8 mouse cellular contexts compared by ENCODE assay signal in genomic region chr8:3630647-3631477, GRCm38 (mm10). TPM values are rescaled to one million over a fixed set of nuclear protein-coding genes. Genes with fewer than 3 reads are reported as not detected.
A peak's percentile ranks its signal among the peaks of the same experiment; 100 is the strongest.
DNase-seq lines count a peak whose midpoint lies in the region; ATAC-seq and TF ChIP-seq lines count a peak whose summit lies in the region.

TSS of gene Stxbp2 (plus strand) at chr8:3630955.

- H3K27ac ChIP-seq in forebrain, embryonic 10.5 days: peak within 1 kb of the TSS; percentile 74
- H3K27ac ChIP-seq in hindbrain, embryonic 16.5 days (ENCODE audit: low read depth, low read length): no peak within 1 kb of the TSS
- H3K27ac ChIP-seq in left cerebral cortex, adult 2 months: no peak within 1 kb of the TSS
- H3K27ac ChIP-seq in macrophage: peak within 1 kb of the TSS; percentile 83

- H3K4me2 ChIP-seq in hindbrain, embryonic 16.5 days (ENCODE audit: low read length): peak within 1 kb of the TSS; percentile 64

- intact Hi-C loops in left cerebral cortex, adult 2 months (cut with DNase I): no loop called here

- no peaks in the 10 kb centered on the region for H3K9me3 ChIP-seq in forebrain, embryonic 10.5 days
- no peaks in the 10 kb centered on the region for H3K9me3 ChIP-seq in hindbrain, embryonic 16.5 days (ENCODE audit: control insufficient read depth, low read length)

- 7% methylated on average over 47 of the region's 47 CpGs for WGBS in forebrain, embryonic 10.5 days
- WGBS in hindbrain, embryonic 16.5 days: 4% methylated on average over 47 of the region's 47 CpGs
- 4% methylated on average over 43 of the region's 47 CpGs for WGBS in macrophage (ENCODE audit: missing documents)

- peaks cover 16% of the 10 kb centered on the region for H3K4me1 ChIP-seq in forebrain, embryonic 10.5 days
- peaks cover 9% of the 10 kb centered on the region for H3K4me1 ChIP-seq in hindbrain, embryonic 16.5 days (ENCODE audit: control insufficient read depth, insufficient read depth, low read depth, low read length)

- peak; percentile 88 for ATAC-seq in hindbrain, embryonic 16.5 days

- peak within 1 kb of the TSS; percentile 66 for H3K4me3 ChIP-seq in forebrain, embryonic 10.5 days
- peak within 1 kb of the TSS; percentile 49 for H3K4me3 ChIP-seq in hindbrain, embryonic 16.5 days (ENCODE audit: low read length)
- H3K4me3 ChIP-seq in left cerebral cortex, adult 2 months: peak within 1 kb of the TSS; percentile 51
- H3K4me3 ChIP-seq in macrophage (ENCODE audit: inconsistent target): peak within 1 kb of the TSS; percentile 100

- peak; percentile 19; the same call in 1 of the 2 replicates for TF ChIP-seq CTCF in left cerebral cortex, adult 2 months (IDR thresholded peaks at IDR 0.05)

- peak within 1 kb of the TSS; percentile 58 for H3K9ac ChIP-seq in hindbrain, embryonic 16.5 days (ENCODE audit: low read depth, low read length)

- peak; percentile 75 for DNase-seq in MN1 (ENCODE audit: low spot score)
- peak; percentile 72 for DNase-seq in c-Kit-negative CD71-positive TER-119-positive erythroid progenitor cells, embryonic 14.5 days (ENCODE audit: low read depth, low spot score)
- DNase-seq in forebrain, embryonic 10.5 days (ENCODE audit: extremely low spot score, low spot score): peak; percentile 60
- peak; percentile 77 to 78 for DNase-seq in left cerebral cortex, adult 2 months (ENCODE audit: extremely low spot score in 1 of 2, low spot score in 2 of 2)
- peak; percentile 82 for DNase-seq in right cerebral cortex, adult 18-20 months
- DNase-seq in urinary bladder, postnatal 14 days (ENCODE audit: low spot score): peak; percentile 90

- H3K79me2 ChIP-seq in macrophage (ENCODE audit: inconsistent target): peaks cover 37% of the 10 kb centered on the region

- peaks cover 14% of the 10 kb centered on the region for H3K36me3 ChIP-seq in forebrain, embryonic 10.5 days (replicated peaks)
- H3K36me3 ChIP-seq in hindbrain, embryonic 16.5 days (ENCODE audit: control insufficient read depth, insufficient read depth, low read length): no peaks in the 10 kb centered on the region
- H3K36me3 ChIP-seq in macrophage (ENCODE audit: inconsistent target): peaks cover 31% of the 10 kb centered on the region

- peaks cover 15% of the 10 kb centered on the region for H3K27me3 ChIP-seq in forebrain, embryonic 10.5 days (ENCODE audit: poor library complexity, severe bottlenecking)
- no peaks in the 10 kb centered on the region for H3K27me3 ChIP-seq in hindbrain, embryonic 16.5 days (replicated peaks; ENCODE audit: control insufficient read depth, insufficient read depth, low read length)

RNA-seq across cellular contexts. Expression of gene Stxbp2, which starts in this region (rescaled TPM):
- 35.8 and 38.1 TPM in 2 replicates for polyA plus RNA-seq in forebrain, embryonic 10.5 days (2016; fragmentation: Nextera tagmentation; extraction: Ambion mirVana)
- 39.3 and 42.5 TPM in 2 replicates for polyA plus RNA-seq in hindbrain, embryonic 16.5 days (2015; fragmentation: Nextera tagmentation; extraction: Ambion mirVana)
- total RNA-seq in left cerebral cortex, adult 2 months (2021): 10 to 100 TPM; 50.7 to 65.6 TPM
- 100 to 1,000 TPM; 464 to 917 (median 687) TPM for total RNA-seq in macrophage (2018; cell fraction: chromatin; rRNA removed)
- 100 to 1,000 TPM in 24 of 26 experiments, 10 to 100 TPM in 2; 99.0 to 162 (median 127) TPM for total RNA-seq in macrophage (2018; cell fraction: cytosol; rRNA removed)
- 100 to 1,000 TPM; 220 to 729 (median 402) TPM for total RNA-seq in macrophage (2018; cell fraction: nucleus; rRNA removed)
- polyA plus RNA-seq in macrophage (2018): 121 to 243 TPM (median 173 TPM) in 3 replicates

Comparison
In these comparisons a context has a peak if more than half of its experiments do, and no peak if none do; other contexts are left out.
1. H3K27ac ChIP-seq: peak in forebrain, embryonic 10.5 days (single experiment) and macrophage (single experiment); none in hindbrain, embryonic 16.5 days (single experiment) and left cerebral cortex, adult 2 months (single experiment).
2. H3K4me3 ChIP-seq: peak in every context shown above with its lines; median percentile 100 in macrophage; 66 in forebrain, embryonic 10.5 days; 51 in left cerebral cortex, adult 2 months; 49 in hindbrain, embryonic 16.5 days.
3. Peak in every context shown above with its lines, with median percentiles within 50 percentile points of each other: DNase-seq.